Mouse (Mus musculus): ENCODE measurements around the gene Pam.

DNA sequence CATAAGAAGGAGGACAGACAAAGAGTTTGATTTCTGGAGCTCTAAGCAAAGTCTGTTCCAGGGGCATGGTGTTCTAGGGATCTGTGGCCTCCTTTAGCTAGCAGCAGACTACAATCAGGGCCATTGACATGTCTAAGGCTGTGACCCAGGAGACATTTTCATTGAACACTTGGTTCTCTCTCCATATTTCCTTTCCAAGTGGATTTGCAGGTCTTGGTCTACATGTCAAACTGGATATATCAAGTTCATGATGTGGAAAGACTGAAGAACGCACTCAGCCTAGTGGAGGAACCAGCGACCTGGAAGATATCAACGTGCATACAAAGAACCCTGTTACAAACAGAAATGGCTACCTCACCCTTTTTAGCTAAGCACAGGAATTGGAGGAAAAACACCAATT is 156.9 kb downstream of the Pam start:
- TF ChIP-seq POLR2A (IDR thresholded peaks at IDR 0.05; ENCODE audit: control insufficient read depth, extremely low read depth, insufficient read depth, low read length, poor library complexity) = no peak
- TF ChIP-seq CTCF (IDR thresholded peaks at IDR 0.05; ENCODE audit: borderline replicate concordance, control insufficient read depth, extremely low read depth, insufficient read depth, low read length, poor library complexity) = no peak

All from thymus, adult 2 months (tissue).